Mouse (Mus musculus) neural tube, embryonic 12.5 days (tissue): ENCODE data around the gene 1700021F05Rik. TPM values are rescaled to one million over a fixed set of nuclear protein-coding genes. Genes with fewer than 3 reads are reported as not detected.

Source experiments
- ATAC-seq: fragments of 200-750 bp; cut with Nextera tagmentation; 2 replicates; pipeline ENCODE4 v1.8.0; 2017; ENCODE audit warnings: low read depth, mild to moderate bottlenecking, moderate TSS enrichment, moderate library complexity; ENCODE audit not compliant: low FRiP score
- H3K27ac ChIP-seq: fragments of 300-500 bp; sonication (generic); 2 replicates; pipeline ENCODE4 v1.5.1; 2016
- H3K27me3 ChIP-seq: fragments of 300-500 bp; sonication (generic); replicated peaks from 2 replicates; pipeline ENCODE4 v1.6.1; 2016; ENCODE audit warnings: mild to moderate bottlenecking
- H3K36me3 ChIP-seq: fragments of 300-500 bp; sonication (generic); 2 replicates; pipeline ENCODE4 v1.6.1; 2016; ENCODE audit warnings: mild to moderate bottlenecking
- H3K4me1 ChIP-seq: fragments of 300-500 bp; sonication (generic); 2 replicates; pipeline ENCODE4 v1.6.1; 2016
- H3K4me2 ChIP-seq: fragments of 300-500 bp; sonication (generic); replicated peaks from 2 replicates; pipeline ENCODE4 v1.6.1; 2016; ENCODE audit warnings: mild to moderate bottlenecking
- H3K4me3 ChIP-seq: fragments of 300-500 bp; sonication (generic); 2 replicates; pipeline ENCODE4 v1.5.1; 2016
- H3K9ac ChIP-seq: fragments of 300-500 bp; sonication (generic); 2 replicates; pipeline ENCODE4 v1.6.1; 2016; ENCODE audit warnings: mild to moderate bottlenecking
- H3K9me3 ChIP-seq: fragments of 300-500 bp; sonication (generic); 2 replicates; pipeline ENCODE4 v1.6.1; 2016; ENCODE audit warnings: mild to moderate bottlenecking
- WGBS: fragments of 180-500 bp; shearing (Covaris S2); methylation state at CpG from one replicate; pipeline ENCODE4 v1.1.7; 2016; 5-methylcytosine and 5-hydroxymethylcytosine counted together
- polyA plus RNA-seq: library from polyadenylated mRNA; unstranded; fragments of >200 nt; fragmentation: Nextera tagmentation; extraction: Ambion mirVana; gene quantifications from 2 replicates; pipeline ENCODE4 v1.2.1, GENCODE M21; 2016

1700021F05Rik gene
- polyA plus RNA-seq, 1 experiment from 2014 or later, result 59.9 TPM

DNA sequence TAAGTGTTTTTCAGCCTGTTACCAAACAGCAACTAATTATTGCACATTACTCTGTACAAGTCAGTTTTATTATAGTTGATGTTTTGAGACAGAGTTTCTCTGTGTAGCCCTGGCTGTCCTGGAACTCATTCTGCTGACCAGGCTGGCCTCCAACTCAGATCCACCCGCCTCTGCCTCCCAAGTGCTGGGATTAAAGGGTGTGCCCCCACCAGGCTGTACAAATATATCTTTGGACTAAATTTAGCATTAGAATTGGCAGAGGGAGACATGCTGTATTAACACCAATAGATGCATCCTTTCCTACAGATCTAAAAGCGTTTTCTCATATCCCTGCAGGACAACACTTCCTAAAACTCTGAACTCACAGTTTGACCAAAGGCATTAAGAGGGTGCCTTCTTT lies 33.6 kb upstream of the 1700021F05Rik start:
- no peaks in the 10 kb centered on the region for H3K27me3 ChIP-seq
- H3K4me2 ChIP-seq, result no peak overlapping the region
- no peak overlapping the region for H3K9ac ChIP-seq
- H3K4me3 ChIP-seq, result no peak overlapping the region
- H3K9me3 ChIP-seq, result peaks cover 5% of the 10 kb centered on the region; the same call in 1 of the 2 replicates
- H3K27ac ChIP-seq, result no peak overlapping the region
- ATAC-seq, result no peak
- 87% methylated on average over 2 of the region's 2 CpGs for WGBS
- no peaks in the 10 kb centered on the region for H3K36me3 ChIP-seq
- peaks cover 11% of the 10 kb centered on the region for H3K4me1 ChIP-seq

DNA sequence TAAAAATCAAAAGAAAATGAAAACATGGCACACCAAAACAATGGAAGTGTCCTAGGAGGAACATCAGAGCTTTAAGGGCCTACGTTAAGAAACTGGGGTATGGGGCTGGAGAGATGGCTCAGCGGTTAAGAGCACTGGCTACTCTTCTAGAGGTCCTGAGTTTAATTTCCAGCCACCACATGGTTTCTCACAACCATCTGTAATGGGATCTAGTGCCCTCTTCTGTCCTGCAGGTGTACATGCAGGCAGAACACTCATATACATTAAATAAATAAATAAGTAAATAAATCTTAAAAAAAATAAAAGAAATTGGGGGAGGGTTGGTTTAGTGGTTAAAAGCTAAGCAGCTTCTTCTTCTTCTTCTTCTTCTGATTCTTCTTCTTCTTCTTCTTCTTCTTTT lies 20.5 kb upstream of the 1700021F05Rik start:
- no peak for ATAC-seq
- WGBS, result 94% methylated on average over 2 of the region's 2 CpGs
- H3K27ac ChIP-seq, result no peak overlapping the region
- H3K4me3 ChIP-seq, result no peak overlapping the region
- H3K27me3 ChIP-seq, result no peaks in the 10 kb centered on the region
- no peak overlapping the region for H3K4me2 ChIP-seq
- no peak overlapping the region for H3K9ac ChIP-seq
- H3K4me1 ChIP-seq, result no peaks in the 10 kb centered on the region
- no peaks in the 10 kb centered on the region for H3K9me3 ChIP-seq
- no peaks in the 10 kb centered on the region for H3K36me3 ChIP-seq

- no peaks in the 10 kb centered on the region for H3K36me3 ChIP-seq
- H3K4me1 ChIP-seq, result no peaks in the 10 kb centered on the region
- no peaks in the 10 kb centered on the region for H3K27me3 ChIP-seq
- no peak overlapping the region for H3K4me3 ChIP-seq
- no peak overlapping the region for H3K4me2 ChIP-seq
- H3K27ac ChIP-seq, result no peak overlapping the region
- no peak overlapping the region for H3K9ac ChIP-seq
- 44% methylated on average over 2 of the region's 2 CpGs for WGBS
- no peak for ATAC-seq
- H3K9me3 ChIP-seq, result no peaks in the 10 kb centered on the region
Observed at GRCm38 (mm10) chr10:43560765-43561164, 20.0 kb upstream of the 1700021F05Rik start.

- WGBS, result 82% methylated on average over 11 of the region's 11 CpGs
- H3K9me3 ChIP-seq, result no peaks in the 10 kb centered on the region
- ATAC-seq, result no peak
Observed at GRCm38 (mm10) chr10:43559313-43559712, 18.5 kb upstream of the 1700021F05Rik start.

GRCm38 (mm10) chr10:43557630-43558165 lies 16.9 kb upstream of the 1700021F05Rik start:
- no peaks in the 10 kb centered on the region for H3K4me1 ChIP-seq
- H3K36me3 ChIP-seq, result no peaks in the 10 kb centered on the region
- H3K9me3 ChIP-seq, result 0 out of 2 replicates have a peak, but pooled peaks cover 5% of the 10 kb centered on the region
- 93% methylated on average over 5 of the region's 5 CpGs for WGBS
- no peak overlapping the region for H3K4me2 ChIP-seq
- no peak overlapping the region for H3K9ac ChIP-seq
- ATAC-seq, result no peak
- no peak overlapping the region for H3K27ac ChIP-seq
- no peaks in the 10 kb centered on the region for H3K27me3 ChIP-seq
- no peak overlapping the region for H3K4me3 ChIP-seq

More at GRCm38 (mm10) chr10:43559313-43559712, 18.5 kb upstream of the 1700021F05Rik start:
- H3K9ac ChIP-seq, result no peak overlapping the region
- no peaks in the 10 kb centered on the region for H3K27me3 ChIP-seq
- H3K36me3 ChIP-seq, result no peaks in the 10 kb centered on the region
- H3K27ac ChIP-seq, result no peak overlapping the region
- no peaks in the 10 kb centered on the region for H3K4me1 ChIP-seq
- no peak overlapping the region for H3K4me3 ChIP-seq
- H3K4me2 ChIP-seq, result no peak overlapping the region

DNA sequence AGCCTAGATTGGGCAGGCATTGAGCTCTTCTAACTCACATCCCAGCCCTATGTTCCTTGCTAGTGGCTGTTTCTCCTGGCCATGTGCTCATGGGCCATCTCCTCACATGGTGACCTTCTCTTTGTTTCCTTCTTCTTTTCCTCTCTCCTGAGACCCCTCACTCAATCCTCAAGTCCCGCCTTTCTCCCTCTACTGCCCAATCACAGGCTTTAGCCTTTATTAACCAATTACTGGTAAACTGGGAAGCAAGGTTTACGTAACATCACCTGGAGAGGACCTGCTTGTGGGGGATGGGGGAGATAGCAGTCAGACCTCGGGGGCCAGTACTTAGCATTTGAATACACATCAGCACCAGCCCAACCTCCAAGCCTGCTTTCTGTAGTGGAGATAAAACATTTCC lies 10.6 kb upstream of the 1700021F05Rik start:
- H3K9me3 ChIP-seq, result 0 out of 2 replicates have a peak, but pooled peaks cover 5% of the 10 kb centered on the region
- ATAC-seq, result no peak
- no peaks in the 10 kb centered on the region for H3K4me1 ChIP-seq
- H3K4me2 ChIP-seq, result no peak overlapping the region
- no peak overlapping the region for H3K27ac ChIP-seq
- WGBS, result 31% methylated on average over 3 of the region's 3 CpGs
- no peak overlapping the region for H3K9ac ChIP-seq
- H3K4me3 ChIP-seq, result no peak overlapping the region
- no peaks in the 10 kb centered on the region for H3K27me3 ChIP-seq
- H3K36me3 ChIP-seq, result no peaks in the 10 kb centered on the region

DNA sequence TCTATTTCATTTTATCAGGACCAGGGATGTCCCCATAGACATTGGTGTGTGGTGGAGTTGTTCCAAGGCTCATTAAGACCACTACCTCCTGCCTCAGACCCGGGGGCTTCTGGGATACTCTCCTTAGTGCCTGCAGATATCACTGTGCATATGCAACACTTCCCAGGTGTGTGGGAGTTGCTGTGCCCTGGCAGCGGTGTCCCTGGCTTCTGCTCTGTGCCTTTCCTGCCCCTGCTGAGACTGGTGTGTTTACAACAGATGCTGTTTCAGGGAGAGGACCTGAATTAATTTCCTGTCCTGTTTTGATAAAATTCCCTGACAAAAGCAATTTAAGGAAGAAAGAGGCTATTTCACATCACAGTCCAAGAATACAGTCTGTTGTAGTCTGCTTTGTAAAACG lies 10.1 kb upstream of the 1700021F05Rik start:
- 34% methylated on average over 3 of the region's 3 CpGs for WGBS
- Histone ChIP-seq H3K4me3 (no peak overlapping the region), H3K9me3 (0 out of 2 replicates have a peak, but pooled peaks cover 5% of the 10 kb centered on the region), H3K27ac (no peak overlapping the region), H3K4me1 (no peaks in the 10 kb centered on the region), H3K4me2 (no peak overlapping the region), H3K9ac (no peak overlapping the region), H3K36me3 (no peaks in the 10 kb centered on the region), H3K27me3 (no peaks in the 10 kb centered on the region)
- ATAC-seq, result no peak

GRCm38 (mm10) chr10:43549411-43549810 lies 8.6 kb upstream of the 1700021F05Rik start:
- no peak overlapping the region for H3K9ac ChIP-seq
- no peak for ATAC-seq
- 67% methylated on average over 5 of the region's 5 CpGs for WGBS

GRCm38 (mm10) chr10:43541153-43541544 lies 355 bp upstream of the 1700021F05Rik start:
- H3K9me3 ChIP-seq, result no peaks in the 10 kb centered on the region
- H3K27me3 ChIP-seq, result no peaks in the 10 kb centered on the region
- peak overlapping the region; percentile 90; the same call in 1 of the 2 replicates for H3K9ac ChIP-seq
- peak overlapping the region; percentile 74 for H3K4me2 ChIP-seq
- peak; percentile 41 for ATAC-seq
- no peak overlapping the region for H3K27ac ChIP-seq
- H3K4me1 ChIP-seq, result peaks cover 11% of the 10 kb centered on the region
- WGBS, result 52% methylated on average over 8 of the region's 8 CpGs
- peaks cover 3% of the 10 kb centered on the region for H3K36me3 ChIP-seq
- H3K4me3 ChIP-seq, result peak overlapping the region; percentile 87

More at GRCm38 (mm10) chr10:43549411-43549810, 8.6 kb upstream of the 1700021F05Rik start:
- H3K27me3 ChIP-seq, result no peaks in the 10 kb centered on the region
- no peak overlapping the region for H3K4me2 ChIP-seq
- no peak overlapping the region for H3K27ac ChIP-seq
- H3K4me1 ChIP-seq, result no peaks in the 10 kb centered on the region
- no peaks in the 10 kb centered on the region for H3K36me3 ChIP-seq
- H3K4me3 ChIP-seq, result no peak overlapping the region
- 0 out of 2 replicates have a peak, but pooled peaks cover 5% of the 10 kb centered on the region for H3K9me3 ChIP-seq

- Histone ChIP-seq H3K36me3 (peaks cover 8% of the 10 kb centered on the region), H3K4me3 (peak overlapping the region; percentile 87), H3K4me1 (peaks cover 11% of the 10 kb centered on the region), H3K27me3 (no peaks in the 10 kb centered on the region), H3K27ac (no peak overlapping the region), H3K4me2 (peak overlapping the region; percentile 74), H3K9ac (peak overlapping the region; percentile 90), H3K9me3 (no peaks in the 10 kb centered on the region)
- no peak for ATAC-seq
- 21% methylated on average over 12 of the region's 12 CpGs for WGBS
Observed at GRCm38 (mm10) chr10:43539746-43540310, 966 bp downstream of the 1700021F05Rik start.

DNA sequence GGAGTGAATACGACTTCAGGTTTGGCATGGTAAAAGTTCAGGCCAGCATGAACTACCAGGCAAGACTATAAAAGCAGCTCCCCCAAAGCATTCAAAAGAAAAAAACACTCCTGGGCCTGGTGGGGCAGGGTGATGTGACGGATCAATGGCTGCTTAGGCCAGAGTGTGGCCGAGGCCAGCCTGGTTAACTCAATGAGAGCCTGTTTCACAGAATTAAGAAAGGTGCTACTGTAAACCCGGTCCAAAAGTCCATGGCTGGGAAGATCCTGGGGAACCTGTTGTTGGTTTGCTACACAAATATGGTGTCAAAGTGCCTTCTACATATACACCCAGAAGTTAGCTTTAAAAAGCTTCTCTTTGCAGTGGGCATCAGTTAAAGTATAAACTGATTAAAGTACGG lies 2.0 kb downstream of the 1700021F05Rik start:
- no peak overlapping the region for H3K9ac ChIP-seq
- H3K9me3 ChIP-seq, result no peaks in the 10 kb centered on the region
- peaks cover 11% of the 10 kb centered on the region for H3K4me1 ChIP-seq
- WGBS, result 94% methylated on average over 5 of the region's 5 CpGs
- no peak overlapping the region for H3K4me3 ChIP-seq
- no peak overlapping the region for H3K4me2 ChIP-seq
- peaks cover 8% of the 10 kb centered on the region for H3K36me3 ChIP-seq
- H3K27ac ChIP-seq, result no peak overlapping the region
- no peak for ATAC-seq
- H3K27me3 ChIP-seq, result no peaks in the 10 kb centered on the region

DNA sequence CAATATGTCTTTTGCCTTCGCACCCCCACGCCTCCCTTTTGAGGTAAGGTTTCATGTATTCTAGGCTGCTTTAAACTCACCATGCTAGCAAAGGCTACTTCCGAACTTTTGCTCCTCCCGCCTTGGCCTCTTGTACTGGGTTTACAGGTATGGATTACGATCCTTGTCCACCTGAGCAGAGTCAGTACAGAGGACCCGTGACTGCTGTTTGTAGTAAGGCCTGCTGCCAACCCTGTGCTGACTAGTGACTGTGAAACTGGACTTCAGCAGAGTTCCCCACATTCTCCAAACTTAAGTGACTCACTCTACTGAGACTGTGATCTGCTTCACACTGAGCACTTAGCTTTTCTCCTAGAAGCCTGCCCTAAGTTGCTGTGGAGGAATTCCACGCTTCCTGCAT lies 3.1 kb downstream of the 1700021F05Rik start:
- Histone ChIP-seq H3K4me2 (no peak overlapping the region), H3K4me1 (peaks cover 11% of the 10 kb centered on the region), H3K9ac (no peak overlapping the region), H3K27ac (no peak overlapping the region), H3K36me3 (peaks cover 14% of the 10 kb centered on the region), H3K27me3 (no peaks in the 10 kb centered on the region), H3K9me3 (no peaks in the 10 kb centered on the region), H3K4me3 (no peak overlapping the region)
- ATAC-seq, result no peak
- 93% methylated on average over 7 of the region's 7 CpGs for WGBS

- 92% methylated on average over 1 of the region's 1 CpGs for WGBS
- ATAC-seq, result no peak
- no peak overlapping the region for H3K4me2 ChIP-seq
Observed at GRCm38 (mm10) chr10:43534382-43534781, 6.4 kb downstream of the 1700021F05Rik start.

More at GRCm38 (mm10) chr10:43534382-43534781, 6.4 kb downstream of the 1700021F05Rik start:
- Histone ChIP-seq H3K27me3 (no peaks in the 10 kb centered on the region), H3K27ac (no peak overlapping the region), H3K4me3 (no peak overlapping the region), H3K4me1 (0 out of 2 replicates have a peak, but pooled peaks cover 2% of the 10 kb centered on the region), H3K36me3 (peaks cover 45% of the 10 kb centered on the region), H3K9me3 (no peaks in the 10 kb centered on the region), H3K9ac (no peak overlapping the region)
